Mouse (Mus musculus): Measurements from ENCODE around the gene Dqx1. TPM values are rescaled to one million over a fixed set of nuclear protein-coding genes. Genes with fewer than 3 reads are reported as not detected.

The Dqx1 gene
- total and polyA plus RNA-seq, 2 experiments from 2014 or later = 0.05 to 0.13 TPM

GRCm38 (mm10) chr6:83078324-83078858 lies 20.7 kb downstream of the Dqx1 start:
- H3K27ac ChIP-seq (ENCODE audit: low read depth, low read length) = peak overlapping the region; percentile 93
- H3K4me3 ChIP-seq (ENCODE audit: low read depth, low read length) = peak overlapping the region; percentile 74
- peak overlapping the region; percentile 97 for H3K4me2 ChIP-seq (ENCODE audit: low read depth)
- H3K9me3 ChIP-seq (ENCODE audit: low read length) = no peaks in the 10 kb centered on the region
- WGBS = 0% methylated on average over 42 of the region's 46 CpGs
- H3K27me3 ChIP-seq (ENCODE audit: insufficient read depth, low read length) = peaks cover 28% of the 10 kb centered on the region
- TF ChIP-seq CTCF (IDR thresholded peaks at IDR 0.05; ENCODE audit: low read depth) = peak; percentile 66
- ATAC-seq = peak; percentile 96
- DNase-seq = peak; percentile 100
- peaks cover 14% of the 10 kb centered on the region; the same call in 1 of the 2 replicates for H3K36me3 ChIP-seq (ENCODE audit: insufficient read depth)
- H3K4me1 ChIP-seq (ENCODE audit: insufficient read depth) = no peaks in the 10 kb centered on the region
- peak overlapping the region; percentile 79 for H3K9ac ChIP-seq

GRCm38 (mm10) chr6:83080210-83080609 lies 22.6 kb downstream of the Dqx1 start:
- no peak overlapping the region for H3K4me3 ChIP-seq (ENCODE audit: low read depth, low read length)
- H3K4me1 ChIP-seq (ENCODE audit: insufficient read depth) = no peaks in the 10 kb centered on the region
- no peak overlapping the region for H3K9ac ChIP-seq
- H3K27me3 ChIP-seq (ENCODE audit: insufficient read depth, low read length) = peaks cover 30% of the 10 kb centered on the region
- H3K36me3 ChIP-seq (ENCODE audit: insufficient read depth) = peaks cover 14% of the 10 kb centered on the region; the same call in 1 of the 2 replicates
- no peak for DNase-seq
- TF ChIP-seq CTCF (IDR thresholded peaks at IDR 0.05; ENCODE audit: low read depth) = no peak
- WGBS = 98% methylated on average over 5 of the region's 5 CpGs
- H3K4me2 ChIP-seq (ENCODE audit: low read depth) = no peak overlapping the region
- H3K27ac ChIP-seq (ENCODE audit: low read depth, low read length) = no peak overlapping the region
- no peak for ATAC-seq
- no peaks in the 10 kb centered on the region for H3K9me3 ChIP-seq (ENCODE audit: low read length)

- no peaks in the 10 kb centered on the region for H3K4me1 ChIP-seq (ENCODE audit: insufficient read depth)
- H3K27me3 ChIP-seq (ENCODE audit: insufficient read depth, low read length) = peaks cover 38% of the 10 kb centered on the region
- no peaks in the 10 kb centered on the region for H3K9me3 ChIP-seq (ENCODE audit: low read length)
- peaks cover 14% of the 10 kb centered on the region; the same call in 1 of the 2 replicates for H3K36me3 ChIP-seq (ENCODE audit: insufficient read depth)
- DNase-seq (no peak), ATAC-seq (no peak)
- H3K4me2 ChIP-seq (ENCODE audit: low read depth) = no peak overlapping the region
- H3K4me3 ChIP-seq (ENCODE audit: low read depth, low read length) = no peak overlapping the region
- 15% methylated on average over 5 of the region's 5 CpGs for WGBS
- H3K27ac ChIP-seq (ENCODE audit: low read depth, low read length) = no peak overlapping the region
- no peak overlapping the region for H3K9ac ChIP-seq
- TF ChIP-seq CTCF (IDR thresholded peaks at IDR 0.05; ENCODE audit: low read depth) = no peak
These were observed 25.9 kb downstream of the Dqx1 start for GRCm38 (mm10) chr6:83083497-83083896.

- peaks cover 46% of the 10 kb centered on the region for H3K27me3 ChIP-seq (ENCODE audit: insufficient read depth, low read length)
- no peak overlapping the region for H3K27ac ChIP-seq (ENCODE audit: low read depth, low read length)
- 4% methylated on average over 6 of the region's 6 CpGs for WGBS
- ATAC-seq = no peak
- H3K4me1 ChIP-seq (ENCODE audit: insufficient read depth) = no peaks in the 10 kb centered on the region
- no peak overlapping the region for H3K9ac ChIP-seq
- H3K36me3 ChIP-seq (ENCODE audit: insufficient read depth) = peaks cover 14% of the 10 kb centered on the region; the same call in 1 of the 2 replicates
- no peak overlapping the region for H3K4me2 ChIP-seq (ENCODE audit: low read depth)
- no peak for DNase-seq
- TF ChIP-seq CTCF (IDR thresholded peaks at IDR 0.05; ENCODE audit: low read depth) = no peak
- H3K9me3 ChIP-seq (ENCODE audit: low read length) = no peaks in the 10 kb centered on the region
- no peak overlapping the region for H3K4me3 ChIP-seq (ENCODE audit: low read depth, low read length)
These were observed 26.8 kb downstream of the Dqx1 start for GRCm38 (mm10) chr6:83084477-83084876.

- ATAC-seq = no peak
These were observed 28.7 kb downstream of the Dqx1 start, which contains the start of gene Lbx2 for GRCm38 (mm10) chr6:83086121-83087035. TSS of gene Lbx2 (plus strand) at chr6:83086367.

GRCm38 (mm10) chr6:83087205-83087925 lies 29.7 kb downstream of the Dqx1 start:
- no peak overlapping the region for H3K4me3 ChIP-seq (ENCODE audit: low read depth, low read length)
- H3K4me2 ChIP-seq (ENCODE audit: low read depth) = peak overlapping the region; percentile 23; the same call in 1 of the 2 replicates
- 1% methylated on average over 47 of the region's 47 CpGs for WGBS
- TF ChIP-seq CTCF (IDR thresholded peaks at IDR 0.05; ENCODE audit: low read depth) = no peak
- peaks cover 56% of the 10 kb centered on the region for H3K27me3 ChIP-seq (ENCODE audit: insufficient read depth, low read length)
- no peak for DNase-seq
- no peaks in the 10 kb centered on the region for H3K9me3 ChIP-seq (ENCODE audit: low read length)
- H3K36me3 ChIP-seq (ENCODE audit: insufficient read depth) = no peaks in the 10 kb centered on the region
- H3K9ac ChIP-seq = no peak overlapping the region
- H3K4me1 ChIP-seq (ENCODE audit: insufficient read depth) = no peaks in the 10 kb centered on the region
- ATAC-seq = no peak
- H3K27ac ChIP-seq (ENCODE audit: low read depth, low read length) = no peak overlapping the region

More at GRCm38 (mm10) chr6:83086121-83087035, 28.7 kb downstream of the Dqx1 start, which contains the start of gene Lbx2:
- H3K4me3 ChIP-seq (ENCODE audit: low read depth, low read length) = no peak within 1 kb of the TSS
- H3K9ac ChIP-seq = no peak within 1 kb of the TSS
- no peaks in the 10 kb centered on the region for H3K4me1 ChIP-seq (ENCODE audit: insufficient read depth)
- DNase-seq = no peak
- no peak within 1 kb of the TSS for H3K4me2 ChIP-seq (ENCODE audit: low read depth)
- no peaks in the 10 kb centered on the region for H3K9me3 ChIP-seq (ENCODE audit: low read length)
- TF ChIP-seq CTCF (IDR thresholded peaks at IDR 0.05; ENCODE audit: low read depth) = no peak
- 5% methylated on average over 42 of the region's 42 CpGs for WGBS
- peaks cover 4% of the 10 kb centered on the region; the same call in 1 of the 2 replicates for H3K36me3 ChIP-seq (ENCODE audit: insufficient read depth)
- H3K27me3 ChIP-seq (ENCODE audit: insufficient read depth, low read length) = peaks cover 56% of the 10 kb centered on the region
- no peak within 1 kb of the TSS for H3K27ac ChIP-seq (ENCODE audit: low read depth, low read length)
